Mouse (Mus musculus): ENCODE data around the gene Psen2. TPM values are rescaled to one million over a fixed set of nuclear protein-coding genes. Genes with fewer than 3 reads are reported as not detected.

Gene Psen2
- polyA plus RNA-seq, 1 experiment = 3.1 TPM

DNA sequence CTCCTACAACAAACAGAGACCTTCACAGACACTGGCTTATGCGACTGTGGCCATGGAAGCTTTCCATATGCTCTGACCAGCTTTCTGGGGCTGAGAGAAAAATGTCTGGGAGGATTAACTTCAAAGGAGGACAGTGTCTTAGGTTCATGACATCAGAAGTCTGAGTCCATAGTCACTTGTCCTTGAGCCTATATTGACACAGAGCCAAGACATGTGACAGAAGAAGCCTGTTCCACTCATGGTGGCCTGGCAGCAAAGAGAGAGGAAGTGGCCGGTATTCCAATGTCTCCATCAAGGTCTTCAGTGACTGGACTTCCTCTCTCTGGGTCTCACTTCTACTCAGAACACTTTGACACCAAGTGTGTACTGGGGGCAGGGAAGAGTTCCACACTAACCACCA lies 2.4 kb downstream of the Psen2 start:
- Histone ChIP-seq H3K79me2 (ENCODE audit: control insufficient read depth, insufficient read depth) (no peaks in the 10 kb centered on the region), H3K4me3 (ENCODE audit: insufficient read depth, poor library complexity, severe bottlenecking) (no peak overlapping the region), H3ac (ENCODE audit: control insufficient read depth, insufficient read length, low read depth) (no peak overlapping the region), H3K79me3 (ENCODE audit: low read depth) (no peaks in the 10 kb centered on the region), H3K36me3 (ENCODE audit: control insufficient read depth, insufficient read depth) (no peaks in the 10 kb centered on the region), H3K27me3 (ENCODE audit: control insufficient read depth, insufficient read depth, insufficient read length) (no peaks in the 10 kb centered on the region)
- no peak for TF ChIP-seq MYOD1 (IDR thresholded peaks at IDR 0.05; ENCODE audit: control insufficient read depth, insufficient read length, low read depth)
- no peak for TF ChIP-seq USF1 (IDR thresholded peaks at IDR 0.05; ENCODE audit: low read depth)
- no peak for TF ChIP-seq CEBPB (IDR thresholded peaks at IDR 0.05; ENCODE audit: low read depth)
- TF ChIP-seq FOSL1 (IDR thresholded peaks at IDR 0.05; ENCODE audit: insufficient read depth, low read length, poor library complexity, severe bottlenecking) = no peak
- no peak for TF ChIP-seq MAX (IDR thresholded peaks at IDR 0.05)

DNA sequence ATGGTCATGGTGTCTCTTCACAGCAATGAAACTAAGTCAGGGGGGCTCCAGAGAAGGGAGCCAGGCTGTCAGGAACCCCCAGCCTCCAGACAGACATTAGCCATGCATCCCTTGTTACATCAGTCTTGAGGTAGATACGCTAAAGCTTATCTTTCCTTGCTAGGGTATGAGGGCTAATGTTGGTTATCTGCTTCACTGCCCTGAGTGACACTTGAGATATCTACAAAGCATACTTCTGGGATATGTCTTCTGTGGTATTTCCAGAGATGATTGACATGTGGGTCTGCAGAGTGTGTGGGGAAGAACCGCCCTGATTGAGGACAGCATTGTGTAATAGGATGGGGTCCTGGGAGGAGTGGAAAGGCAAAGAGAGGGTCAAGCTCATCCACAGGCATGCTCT lies 3.5 kb downstream of the Psen2 start:
- H3K4me3 ChIP-seq (ENCODE audit: insufficient read depth, poor library complexity, severe bottlenecking) = no peak overlapping the region
- H3K36me3 ChIP-seq (ENCODE audit: control insufficient read depth, insufficient read depth) = no peaks in the 10 kb centered on the region
- no peak overlapping the region for H3ac ChIP-seq (ENCODE audit: control insufficient read depth, insufficient read length, low read depth)
- no peaks in the 10 kb centered on the region for H3K79me2 ChIP-seq (ENCODE audit: control insufficient read depth, insufficient read depth)
- H3K79me3 ChIP-seq (ENCODE audit: low read depth) = no peaks in the 10 kb centered on the region
- TF ChIP-seq CTCF (IDR thresholded peaks at IDR 0.05; ENCODE audit: control insufficient read depth, insufficient read depth, insufficient read length) (no peak), MYOG (IDR thresholded peaks at IDR 0.05; ENCODE audit: control insufficient read depth, extremely low read depth, insufficient read length) (no peak), USF1 (IDR thresholded peaks at IDR 0.05; ENCODE audit: low read depth) (no peak), CEBPB (IDR thresholded peaks at IDR 0.05; ENCODE audit: low read depth) (no peak), MYOD1 (IDR thresholded peaks at IDR 0.05; ENCODE audit: control insufficient read depth, insufficient read length, low read depth) (no peak), MAX (IDR thresholded peaks at IDR 0.05) (no peak), FOSL1 (IDR thresholded peaks at IDR 0.05; ENCODE audit: insufficient read depth, low read length, poor library complexity, severe bottlenecking) (no peak)
- no peaks in the 10 kb centered on the region for H3K27me3 ChIP-seq (ENCODE audit: control insufficient read depth, insufficient read depth, insufficient read length)

DNA sequence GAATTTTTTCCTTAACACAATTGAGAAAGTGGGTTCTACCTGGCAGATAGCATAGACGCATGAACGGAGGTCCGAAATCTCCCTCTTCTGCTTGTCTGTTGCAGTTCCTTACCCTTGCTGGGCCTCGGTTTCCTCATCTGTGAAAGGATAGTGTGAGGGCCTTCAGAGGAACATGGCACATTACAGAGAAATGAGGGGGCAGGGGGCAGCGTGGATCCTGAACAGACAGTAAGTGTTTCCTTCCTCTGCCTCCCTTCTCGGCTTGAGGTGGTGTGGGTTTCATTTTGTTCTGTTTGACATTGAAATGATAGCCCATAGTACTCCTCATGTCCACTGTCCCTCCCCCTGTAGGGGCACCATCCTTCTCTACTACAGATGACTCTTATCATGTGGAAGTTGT lies 5.8 kb downstream of the Psen2 start:
- Histone ChIP-seq H3ac (ENCODE audit: control insufficient read depth, insufficient read length, low read depth) (no peak overlapping the region), H3K36me3 (ENCODE audit: control insufficient read depth, insufficient read depth) (no peaks in the 10 kb centered on the region), H3K79me3 (ENCODE audit: low read depth) (no peaks in the 10 kb centered on the region), H3K79me2 (ENCODE audit: control insufficient read depth, insufficient read depth) (no peaks in the 10 kb centered on the region), H3K27me3 (ENCODE audit: control insufficient read depth, insufficient read depth, insufficient read length) (no peaks in the 10 kb centered on the region), H3K4me3 (ENCODE audit: insufficient read depth, poor library complexity, severe bottlenecking) (no peak overlapping the region)
- TF ChIP-seq CEBPB (IDR thresholded peaks at IDR 0.05; ENCODE audit: low read depth) (no peak), CTCF (IDR thresholded peaks at IDR 0.05; ENCODE audit: control insufficient read depth, insufficient read depth, insufficient read length) (no peak), FOSL1 (IDR thresholded peaks at IDR 0.05; ENCODE audit: insufficient read depth, low read length, poor library complexity, severe bottlenecking) (no peak), MYOG (IDR thresholded peaks at IDR 0.05; ENCODE audit: control insufficient read depth, extremely low read depth, insufficient read length) (no peak), MAX (IDR thresholded peaks at IDR 0.05) (no peak), MYOD1 (IDR thresholded peaks at IDR 0.05; ENCODE audit: control insufficient read depth, insufficient read length, low read depth) (no peak), USF1 (IDR thresholded peaks at IDR 0.05; ENCODE audit: low read depth) (no peak)

DNA sequence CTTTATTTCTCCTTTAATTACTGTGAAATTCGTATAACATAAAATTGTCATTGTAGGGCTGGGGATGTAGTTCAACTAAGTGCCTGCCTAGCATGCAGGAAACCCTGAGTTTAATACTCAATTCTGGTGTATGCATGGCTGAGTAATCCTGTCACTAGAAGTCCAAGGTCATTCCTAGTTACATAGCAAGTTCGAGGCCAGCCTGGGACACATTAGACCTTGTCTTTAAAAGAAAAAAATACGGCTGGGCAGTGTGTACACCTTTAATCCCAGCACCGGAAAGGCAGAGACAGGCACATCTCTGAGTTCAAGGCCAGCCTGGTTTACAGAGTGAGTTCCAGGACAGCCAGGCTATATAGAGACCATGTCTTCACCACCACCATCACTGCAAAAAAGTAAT lies 6.4 kb downstream of the Psen2 start:
- H3ac ChIP-seq (ENCODE audit: control insufficient read depth, insufficient read length, low read depth) = peak overlapping the region; percentile 33
- no peaks in the 10 kb centered on the region for H3K79me2 ChIP-seq (ENCODE audit: control insufficient read depth, insufficient read depth)
- no peak for TF ChIP-seq USF1 (IDR thresholded peaks at IDR 0.05; ENCODE audit: low read depth)
- no peak for TF ChIP-seq MYOD1 (IDR thresholded peaks at IDR 0.05; ENCODE audit: control insufficient read depth, insufficient read length, low read depth)
- no peak for TF ChIP-seq CEBPB (IDR thresholded peaks at IDR 0.05; ENCODE audit: low read depth)
- TF ChIP-seq FOSL1 (IDR thresholded peaks at IDR 0.05; ENCODE audit: insufficient read depth, low read length, poor library complexity, severe bottlenecking) = no peak
- no peak for TF ChIP-seq MYOG (IDR thresholded peaks at IDR 0.05; ENCODE audit: control insufficient read depth, extremely low read depth, insufficient read length)
- TF ChIP-seq MAX (IDR thresholded peaks at IDR 0.05) = no peak
- no peaks in the 10 kb centered on the region for H3K36me3 ChIP-seq (ENCODE audit: control insufficient read depth, insufficient read depth)
- H3K79me3 ChIP-seq (ENCODE audit: low read depth) = no peaks in the 10 kb centered on the region
- H3K27me3 ChIP-seq (ENCODE audit: control insufficient read depth, insufficient read depth, insufficient read length) = no peaks in the 10 kb centered on the region
- peak overlapping the region; percentile 45 for H3K4me3 ChIP-seq (ENCODE audit: insufficient read depth, poor library complexity, severe bottlenecking)

DNA sequence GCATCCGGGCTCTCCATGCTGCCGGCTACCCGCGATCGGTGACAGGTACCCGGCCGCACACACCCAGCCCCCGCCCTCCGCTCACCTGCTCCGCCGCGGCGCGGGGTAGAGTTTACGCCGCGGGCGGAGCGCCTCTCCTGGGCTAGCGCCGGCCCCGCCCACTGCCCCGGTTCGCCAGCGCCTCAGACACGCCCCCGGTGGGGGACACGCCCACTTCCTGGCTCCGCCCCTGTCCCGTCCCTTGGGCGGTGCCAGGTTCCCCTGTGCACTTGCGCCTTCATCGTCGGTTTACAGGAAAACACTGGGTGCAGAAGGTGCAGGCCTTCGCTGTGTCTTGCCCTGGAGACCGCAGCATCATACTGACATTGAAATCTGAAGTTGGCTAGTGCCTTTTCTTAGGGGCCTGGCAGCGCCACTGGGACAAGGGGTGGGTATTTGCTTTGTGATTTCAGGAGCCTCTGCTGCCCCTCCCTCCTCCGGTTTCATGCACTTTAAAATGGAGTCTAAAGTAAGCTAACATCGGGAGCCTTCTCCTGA lies 7.0 kb downstream of the Psen2 start:
- no peak for TF ChIP-seq MYOD1 (IDR thresholded peaks at IDR 0.05; ENCODE audit: control insufficient read depth, insufficient read length, low read depth)
- no peak for TF ChIP-seq CTCF (IDR thresholded peaks at IDR 0.05; ENCODE audit: control insufficient read depth, insufficient read depth, insufficient read length)
- Histone ChIP-seq H3K79me3 (ENCODE audit: low read depth) (no peaks in the 10 kb centered on the region), H3K36me3 (ENCODE audit: control insufficient read depth, insufficient read depth) (no peaks in the 10 kb centered on the region), H3K27me3 (ENCODE audit: control insufficient read depth, insufficient read depth, insufficient read length) (no peaks in the 10 kb centered on the region), H3ac (ENCODE audit: control insufficient read depth, insufficient read length, low read depth) (peak overlapping the region; percentile 58), H3K4me3 (ENCODE audit: insufficient read depth, poor library complexity, severe bottlenecking) (peak overlapping the region; percentile 45), H3K79me2 (ENCODE audit: control insufficient read depth, insufficient read depth) (no peaks in the 10 kb centered on the region)

DNA sequence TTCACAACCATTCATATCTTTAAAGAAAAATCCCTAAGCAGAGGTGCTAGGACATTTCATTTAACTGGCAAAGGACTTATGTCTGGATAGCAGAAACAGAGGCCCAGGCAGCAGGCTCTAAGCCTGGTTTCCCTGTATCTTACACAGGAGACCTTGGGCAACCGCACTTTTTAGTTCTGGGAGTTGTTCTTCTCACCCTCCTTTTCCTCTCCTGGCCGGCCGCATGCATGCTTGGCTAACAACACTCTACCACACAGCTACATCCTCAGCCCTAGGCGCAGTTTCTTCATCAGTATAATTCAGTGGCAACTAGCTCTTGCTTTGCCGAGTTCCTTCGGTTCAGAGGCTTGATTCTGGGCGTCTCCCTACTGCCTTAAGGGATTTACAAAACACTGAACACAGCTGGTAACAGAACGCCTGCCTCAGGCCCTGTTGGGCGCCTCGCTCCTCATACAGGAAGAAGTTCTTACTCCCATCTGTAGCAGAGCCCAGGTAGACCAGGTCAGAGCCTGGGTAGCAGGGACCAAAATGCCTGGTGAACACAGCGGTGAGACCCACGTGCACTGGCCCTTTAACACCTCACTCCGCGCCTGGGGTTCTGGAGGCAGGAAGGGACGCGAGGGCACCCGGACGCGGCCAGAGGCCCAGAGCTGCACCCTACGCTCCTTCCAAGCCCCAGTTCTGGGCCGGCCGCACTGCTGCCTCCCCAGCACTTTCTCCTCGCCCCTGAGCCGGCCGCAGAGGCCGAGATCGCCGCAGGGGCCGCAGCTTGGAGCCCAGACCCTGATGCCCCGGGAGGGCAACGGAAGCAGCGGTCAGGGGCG lies 7.7 kb downstream of the Psen2 start:
- Histone ChIP-seq H3K79me3 (ENCODE audit: low read depth) (no peaks in the 10 kb centered on the region), H3K4me3 (ENCODE audit: insufficient read depth, poor library complexity, severe bottlenecking) (peak overlapping the region; percentile 45), H3K79me2 (ENCODE audit: control insufficient read depth, insufficient read depth) (no peaks in the 10 kb centered on the region), H3K27me3 (ENCODE audit: control insufficient read depth, insufficient read depth, insufficient read length) (no peaks in the 10 kb centered on the region), H3K36me3 (ENCODE audit: control insufficient read depth, insufficient read depth) (no peaks in the 10 kb centered on the region), H3ac (ENCODE audit: control insufficient read depth, insufficient read length, low read depth) (peak overlapping the region; percentile 58)
- TF ChIP-seq MAX (IDR thresholded peaks at IDR 0.05) = peak; percentile 19
- TF ChIP-seq MYOD1 (IDR thresholded peaks at IDR 0.05; ENCODE audit: control insufficient read depth, insufficient read length, low read depth) = no peak
